In genomic region chr17:75202314-75202713, GRCm38 (mm10) we compare ENCODE assay signal across 23 mouse cellular contexts.
"Had no signal": no experiment of that assay in that cellular context is flagged by ENCODE, and none has a peak within 500 bp of the region (broad histone marks: within the 10 kb centered on the region; RNA-seq: fewer than 3 reads in every experiment).

No protein-coding gene starts in this region.

- H3K9me3 ChIP-seq: limb, embryonic 15.5 days; megakaryocyte, embryonic 14.5 days; neural tube, embryonic 13.5 days; stomach, embryonic 15.5 days had no signal

- H3K27me3 ChIP-seq: limb, embryonic 15.5 days; megakaryocyte, embryonic 14.5 days; neural tube, embryonic 13.5 days; stomach, embryonic 15.5 days had no signal

- H3K4me1 ChIP-seq: neural tube, embryonic 13.5 days; stomach, embryonic 15.5 days had no signal

- H3K9ac ChIP-seq: limb, embryonic 15.5 days; liver, embryonic 14.5 days; liver, postnatal 0 days; lung, embryonic 14.5 days; neural tube, embryonic 13.5 days; stomach, embryonic 15.5 days had no signal

- H3K4me2 ChIP-seq: limb, embryonic 15.5 days; liver, embryonic 11.5 days; lung, embryonic 14.5 days; midbrain, embryonic 11.5 days; neural tube, embryonic 13.5 days; stomach, embryonic 15.5 days had no signal

- ATAC-seq: intestine, embryonic 16.5 days; liver, postnatal 0 days; lung, postnatal 0 days had no signal

- DNase-seq: kidney, adult 18-20 months; kidney, adult 9 months; kidney, postnatal 25 days; layer of hippocampus, adult 9-11 months; liver, postnatal 0 days; lung, embryonic 14.5 days; lung, postnatal 36 days; midbrain, embryonic 14.5 days; right cerebral cortex, postnatal 25 days; spleen, adult 18-20 months; thymus, postnatal 25 days had no signal

- H3K4me3 ChIP-seq: layer of hippocampus, adult 2 months; limb, embryonic 15.5 days; megakaryocyte, embryonic 14.5 days; myocyte; neural tube, embryonic 13.5 days; stomach, embryonic 15.5 days had no signal

- H3K36me3 ChIP-seq: limb, embryonic 15.5 days; neural tube, embryonic 13.5 days; stomach, embryonic 15.5 days had no signal

- H3K27ac ChIP-seq: kidney, postnatal 0 days; layer of hippocampus, adult 2 months; limb, embryonic 15.5 days; liver, embryonic 14.5 days; neural tube, embryonic 13.5 days; stomach, embryonic 15.5 days had no signal
